Mouse (Mus musculus): ENCODE measurements around the gene B3galt6.

Gene B3galt6

GRCm38 (mm10) chr4:155991211-155991907 lies 1.1 kb downstream of the B3galt6 start:
- DNase-seq (ENCODE audit: low read depth) = no peak

- no peak for DNase-seq (ENCODE audit: low read depth)
These were observed 8.7 kb downstream of the B3galt6 start for GRCm38 (mm10) chr4:155983788-155984187.

- DNase-seq (ENCODE audit: low read depth) = no peak
These were observed 10.9 kb downstream of the B3galt6 start for GRCm38 (mm10) chr4:155981436-155982082.

GRCm38 (mm10) chr4:155973239-155973638 lies 19.2 kb downstream of the B3galt6 start:
- DNase-seq (ENCODE audit: low read depth) = no peak

GRCm38 (mm10) chr4:155972651-155973050 lies 19.8 kb downstream of the B3galt6 start:
- DNase-seq (ENCODE audit: low read depth) = no peak

- DNase-seq (ENCODE audit: low read depth) = no peak
These were observed 22.2 kb downstream of the B3galt6 start for GRCm38 (mm10) chr4:155970286-155970685.

- DNase-seq (ENCODE audit: low read depth) = no peak
These were observed 23.3 kb downstream of the B3galt6 start for GRCm38 (mm10) chr4:155969043-155969653.

GRCm38 (mm10) chr4:155964396-155964795 lies 28.1 kb downstream of the B3galt6 start:
- no peak for DNase-seq (ENCODE audit: low read depth)

- DNase-seq (ENCODE audit: low read depth) = no peak
These were observed 29.3 kb downstream of the B3galt6 start for GRCm38 (mm10) chr4:155963106-155963505.

GRCm38 (mm10) chr4:155962167-155962971 lies 30.1 kb downstream of the B3galt6 start, which contains the start of gene C1qtnf12:
Gene C1qtnf12, plus strand, starts transcription at chr4:155962318.
- no peak for DNase-seq (ENCODE audit: low read depth)

GRCm38 (mm10) chr4:155959275-155959674 lies 33.2 kb downstream of the B3galt6 start:
- DNase-seq (ENCODE audit: low read depth) = peak; percentile 84

- no peak for DNase-seq (ENCODE audit: low read depth)
These were observed 37.0 kb downstream of the B3galt6 start for GRCm38 (mm10) chr4:155955491-155955890.

GRCm38 (mm10) chr4:155947094-155947493 lies 45.4 kb downstream of the B3galt6 start:
- no peak for DNase-seq (ENCODE audit: low read depth)

- DNase-seq (ENCODE audit: low read depth) = no peak
These were observed 48.2 kb downstream of the B3galt6 start for GRCm38 (mm10) chr4:155944271-155944670.

GRCm38 (mm10) chr4:155943534-155944249 lies 48.8 kb downstream of the B3galt6 start, which contains the start of gene Ube2j2:
Gene Ube2j2, plus strand, starts transcription at chr4:155943831.
- DNase-seq (ENCODE audit: low read depth) = peak; percentile 85

- no peak for DNase-seq (ENCODE audit: low read depth)
These were observed 49.4 kb downstream of the B3galt6 start for GRCm38 (mm10) chr4:155943049-155943452.

All from c-Kit-positive CD71-positive TER-119-negative erythroid progenitor cells, embryonic 14.5 days (primary cell).